Mouse (Mus musculus) adrenal gland, postnatal 14 days (tissue): ENCODE data around the gene Gm21173. TPM values are rescaled to one million over a fixed set of nuclear protein-coding genes. Genes with fewer than 3 reads are reported as not detected.
"Not testable (repeated sequence)": the region's sequence is repeated elsewhere in the genome, so short reads cannot be mapped to it uniquely, and the experiment has no call there.

ENCODE experiments used
- DNase-seq: peaks from one replicate; pipeline ENCODE4 v3.0.0; 2021; ENCODE audit warnings: mixed read lengths
- long read RNA-seq, 2 experiments: library from polyadenylated mRNA; stranded (forward); transcript quantifications; one replicate each; pipeline ENCODE4 v2.0.0; 2021
- total RNA-seq: library from RNA; stranded (reverse); gene quantifications from 2 replicates; pipeline ENCODE4 v1.2.3, GENCODE M21; 2021

Gene Gm21173
- not detected in 2 replicates for total RNA-seq
- long read RNA-seq, experiment 1 = 0 reads
- long read RNA-seq, experiment 2 = 0 reads

DNA sequence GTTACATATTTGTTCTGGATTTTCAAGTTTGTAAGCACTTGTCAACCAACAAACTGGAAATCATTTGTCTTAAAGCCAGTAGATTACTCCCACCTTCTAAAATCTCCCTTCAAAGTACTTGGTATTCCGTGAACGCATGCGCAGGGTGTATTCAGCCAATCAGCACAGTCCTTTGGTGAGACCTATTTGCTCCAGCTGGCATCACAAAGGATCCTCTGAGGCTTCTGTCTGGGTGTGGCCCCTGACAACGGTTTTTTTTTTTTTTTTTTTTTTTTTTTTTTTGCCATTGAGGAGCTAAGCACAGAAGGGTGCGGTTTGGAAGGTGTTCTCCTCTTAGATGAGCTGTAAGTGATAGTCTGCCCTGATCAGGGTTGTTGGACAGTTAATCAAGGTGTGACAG lies at the start of gene Gm21173:
Gene Gm21173 (plus strand): TSS at position 301 of the 400 bp plus-strand sequence.
- DNase-seq = not testable (repeated sequence)
